Mouse (Mus musculus): ENCODE results near the gene Tma7.

The Tma7 gene

GRCm38 (mm10) chr9:109060898-109061295, 21.5 kb downstream of the Tma7 start:
- no peak for DNase-seq (ENCODE audit: low spot score)

- no peak for DNase-seq (ENCODE audit: low spot score)
These were observed 22.0 kb downstream of the Tma7 start for GRCm38 (mm10) chr9:109060184-109060897.

- DNase-seq (ENCODE audit: low spot score) = peak; percentile 78
These were observed 23.1 kb downstream of the Tma7 start, which contains the start of gene Trex1 for GRCm38 (mm10) chr9:109059136-109059903. TSS of gene Trex1 (minus strand) at chr9:109059734.

DNA sequence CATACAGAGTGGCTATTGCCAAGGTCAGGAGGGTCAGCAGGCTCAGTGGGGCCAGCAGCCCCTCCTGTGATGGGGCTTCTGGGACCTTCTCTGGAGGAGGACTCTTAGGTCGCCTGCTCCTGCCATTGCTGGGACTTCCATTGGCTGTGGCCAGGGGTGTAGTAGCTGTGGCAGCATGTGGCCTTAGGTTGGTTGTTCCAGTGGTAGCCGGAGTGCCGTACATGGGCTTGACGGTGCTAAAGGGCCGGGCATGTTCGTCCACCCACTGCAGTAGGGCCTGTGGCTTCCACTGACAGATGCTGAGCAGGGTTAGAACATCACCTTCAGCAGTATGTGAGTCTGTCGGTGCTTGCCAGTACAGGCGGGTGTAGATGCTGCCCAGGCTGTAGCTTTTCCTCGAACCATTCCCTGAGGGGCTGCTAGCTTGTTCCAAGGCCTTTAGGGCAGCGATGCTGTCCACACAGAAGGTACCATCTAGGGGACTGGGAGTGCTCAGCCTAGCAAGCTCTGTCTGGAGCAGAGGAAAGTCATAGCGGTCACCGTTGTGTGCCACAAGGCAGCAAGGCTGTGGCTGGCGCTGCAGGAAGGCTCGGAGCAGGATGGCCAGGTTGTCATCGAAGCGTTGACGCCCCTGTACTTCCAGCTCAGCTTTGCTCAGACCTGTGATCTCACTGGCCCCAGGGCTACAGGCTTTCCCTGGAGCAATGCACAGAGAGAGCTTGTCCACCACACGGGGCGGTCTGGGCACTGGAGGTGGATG, 24.2 kb downstream of the Tma7 start:
- DNase-seq (ENCODE audit: low spot score) = no peak

DNA sequence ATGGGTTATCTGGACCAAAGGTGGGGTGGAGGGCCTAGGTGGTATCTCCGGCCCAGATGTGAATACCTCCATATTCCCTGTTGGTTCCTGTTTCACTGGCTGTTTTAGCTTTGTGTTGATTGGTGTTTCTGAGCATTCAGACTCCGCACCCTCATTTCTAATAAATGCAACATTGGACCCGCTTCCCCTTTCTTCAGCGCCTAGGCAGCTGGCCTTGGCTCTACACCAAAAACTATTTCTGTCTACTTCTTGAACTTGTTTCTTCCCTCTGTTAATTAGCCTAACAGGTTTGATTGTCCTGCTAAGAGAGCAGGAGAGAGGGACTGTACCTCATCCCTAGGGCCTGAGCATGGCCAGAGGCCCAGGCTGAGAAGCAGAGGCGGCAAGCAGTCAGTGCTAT, 24.8 kb downstream of the Tma7 start:
- no peak for DNase-seq (ENCODE audit: low spot score)

- no peak for DNase-seq (ENCODE audit: low spot score)
These were observed 25.5 kb downstream of the Tma7 start for GRCm38 (mm10) chr9:109056916-109057315.

DNA sequence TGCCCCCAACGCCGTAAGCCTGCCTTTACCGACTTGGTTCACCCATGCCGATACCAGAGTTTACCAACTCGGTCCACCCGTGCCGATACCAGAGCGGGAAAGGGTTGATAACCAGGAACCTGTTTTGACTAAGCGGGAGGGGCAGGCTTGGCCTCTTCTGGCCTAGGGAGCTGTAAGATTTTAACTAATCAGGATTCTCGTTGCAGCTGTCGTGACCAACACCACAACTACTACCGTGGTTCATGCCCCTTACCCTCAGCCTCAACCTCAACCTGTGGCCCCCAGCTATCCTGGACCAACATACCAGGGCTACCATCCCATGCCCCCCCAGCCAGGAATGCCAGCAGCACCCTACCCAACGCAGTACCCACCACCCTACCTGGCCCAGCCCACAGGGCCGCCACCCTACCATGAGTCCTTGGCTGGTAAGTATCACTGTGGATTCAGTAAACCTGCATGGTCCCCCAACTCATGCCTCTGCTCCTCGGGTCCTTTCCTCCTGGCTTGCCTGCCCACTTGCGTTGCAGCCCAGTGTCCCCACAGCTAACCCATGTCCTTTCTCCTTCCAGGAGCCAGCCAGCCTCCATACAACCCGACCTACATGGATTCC, 26.2 kb downstream of the Tma7 start:
- no peak for DNase-seq (ENCODE audit: low spot score)

GRCm38 (mm10) chr9:109055271-109056030, 26.9 kb downstream of the Tma7 start:
- no peak for DNase-seq (ENCODE audit: low spot score)

GRCm38 (mm10) chr9:109054712-109055111, 27.7 kb downstream of the Tma7 start:
- no peak for DNase-seq (ENCODE audit: low spot score)

DNA sequence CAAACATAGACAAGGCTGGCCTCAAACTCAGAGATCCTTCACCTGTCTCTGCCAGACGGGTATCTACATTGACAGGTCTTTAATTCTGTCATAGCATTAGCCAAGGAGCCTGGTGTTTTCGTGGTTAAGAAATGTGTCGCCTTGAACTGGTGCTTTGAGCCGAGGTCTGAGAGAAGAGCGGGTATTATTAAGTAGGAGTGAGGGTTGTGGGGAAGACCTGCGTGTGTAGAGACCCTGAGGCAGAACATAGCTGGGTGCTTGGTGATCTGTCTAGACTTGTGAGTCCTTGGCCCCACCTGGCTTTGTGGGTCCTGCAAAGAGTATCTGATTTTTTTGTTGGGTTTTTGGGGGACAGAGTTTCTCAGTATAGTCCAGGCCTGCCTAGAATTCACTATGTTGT, 28.5 kb downstream of the Tma7 start:
- DNase-seq (ENCODE audit: low spot score) = no peak

DNA sequence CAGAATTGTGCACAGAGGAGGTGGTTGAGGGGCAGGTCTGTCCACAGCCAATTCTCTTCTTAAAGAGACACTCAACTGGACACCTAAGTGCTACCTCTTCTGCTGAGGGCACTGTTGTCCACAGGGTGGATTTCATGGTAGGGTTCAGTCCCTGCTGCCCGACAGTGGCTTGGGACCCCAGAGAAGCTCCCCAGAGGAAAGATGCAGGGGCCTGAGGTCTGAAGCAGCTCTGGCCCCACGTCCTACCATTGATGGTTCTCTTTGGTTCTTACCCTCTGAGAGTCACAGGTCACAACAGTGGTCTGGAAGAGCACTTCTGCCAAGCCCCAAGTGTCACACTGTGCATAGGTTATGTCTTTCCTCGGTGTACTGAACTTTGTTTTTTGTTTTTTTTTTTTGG, 29.0 kb downstream of the Tma7 start:
- DNase-seq (ENCODE audit: low spot score) = no peak

GRCm38 (mm10) chr9:109052490-109053260, 29.7 kb downstream of the Tma7 start:
- no peak for DNase-seq (ENCODE audit: low spot score)

GRCm38 (mm10) chr9:109051651-109052489, 30.5 kb downstream of the Tma7 start:
- DNase-seq (ENCODE audit: low spot score) = no peak

DNA sequence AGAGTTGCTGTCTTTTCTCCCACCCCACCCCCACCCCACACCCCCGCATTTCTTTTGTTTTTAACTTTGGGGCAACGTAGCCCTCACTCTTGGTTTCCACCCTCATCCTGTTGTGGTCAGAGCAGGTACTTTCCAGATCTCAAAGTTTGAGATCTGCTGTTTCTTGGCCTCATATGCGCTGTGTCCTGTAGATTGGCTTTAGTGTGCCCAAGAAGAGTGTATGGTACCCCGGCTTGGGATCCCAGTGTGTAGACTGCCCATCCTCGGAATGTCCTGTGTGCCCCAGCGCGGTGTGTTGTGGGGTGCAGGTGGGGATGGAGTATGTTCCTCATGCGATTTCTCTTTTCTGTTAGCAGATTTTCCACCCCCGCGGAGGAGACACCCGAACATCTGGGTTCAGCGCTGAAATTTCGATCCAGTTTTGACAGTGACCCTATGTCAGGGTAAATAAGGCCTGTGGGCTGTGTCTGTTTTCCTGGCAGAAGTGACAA, 31.3 kb downstream of the Tma7 start:
- no peak for DNase-seq (ENCODE audit: low spot score)

DNA sequence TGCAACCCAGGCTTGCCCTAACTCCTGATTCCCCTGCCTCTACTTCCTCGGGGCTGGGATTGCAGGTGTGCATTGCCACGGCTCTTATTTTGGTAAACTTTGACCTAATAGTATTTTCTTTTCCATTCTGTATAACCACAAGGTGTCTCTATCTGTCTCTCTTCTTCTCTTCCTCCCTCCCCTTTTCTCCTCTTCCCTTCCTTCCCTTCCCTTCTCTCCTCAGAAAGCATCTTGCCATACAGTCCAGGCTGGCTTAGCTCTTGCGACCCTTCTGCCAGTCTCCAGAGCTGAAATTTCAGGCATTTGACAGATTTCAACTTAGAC, 31.8 kb downstream of the Tma7 start:
- DNase-seq (ENCODE audit: low spot score) = no peak

DNA sequence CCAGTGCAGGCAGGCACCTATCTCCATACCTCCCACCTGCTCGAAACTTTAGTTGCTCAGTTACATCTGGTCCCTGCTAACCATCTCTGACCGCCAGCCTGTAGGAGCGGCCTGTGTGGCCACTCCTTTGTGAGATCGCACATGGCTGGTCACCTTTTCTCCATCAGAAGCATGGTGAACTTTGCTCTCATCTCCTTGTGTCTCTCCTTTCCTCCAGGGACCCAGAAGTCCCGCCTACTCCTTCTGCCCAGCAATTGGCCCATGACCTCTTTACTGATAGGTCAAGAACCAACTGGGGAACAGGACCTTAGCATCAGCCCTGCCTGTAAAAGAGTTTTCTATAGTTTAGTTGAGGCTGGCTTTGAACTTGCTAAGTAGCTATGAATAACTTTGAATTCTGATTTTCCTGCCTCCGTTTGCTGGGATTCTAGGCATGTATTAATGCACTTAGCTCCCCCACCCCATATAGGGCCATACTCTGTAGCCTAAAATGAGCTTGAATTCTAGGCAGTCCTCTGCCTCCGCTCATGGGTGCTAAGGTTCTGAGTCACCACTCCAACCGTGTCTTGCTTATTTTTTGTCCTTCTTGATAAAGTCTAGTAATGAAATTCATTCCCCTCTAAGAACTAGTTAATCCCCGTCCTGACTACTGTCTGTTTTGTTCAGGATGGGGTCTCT, 32.3 kb downstream of the Tma7 start:
- DNase-seq (ENCODE audit: low spot score) = no peak

GRCm38 (mm10) chr9:109049316-109049715, 33.1 kb downstream of the Tma7 start:
- no peak for DNase-seq (ENCODE audit: low spot score)

DNA sequence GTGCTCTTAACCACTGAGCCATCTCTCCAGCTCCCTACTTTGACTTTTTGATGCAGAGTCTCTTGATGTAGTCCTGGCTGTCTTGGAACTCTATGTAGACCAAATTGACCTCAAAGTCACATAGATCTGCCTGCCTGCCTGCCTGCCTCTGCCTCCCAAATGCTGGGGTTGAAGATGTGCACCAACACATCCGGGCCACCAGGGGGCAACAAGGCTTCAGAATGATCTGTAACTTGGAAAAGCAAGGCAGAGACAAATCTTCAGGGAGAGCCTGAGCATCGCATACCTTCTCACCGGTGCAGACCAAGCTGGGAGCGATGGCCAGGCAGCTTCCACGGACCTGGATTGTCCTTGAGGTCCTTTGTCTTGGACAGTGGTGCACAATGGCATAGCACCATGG, 36.1 kb downstream of the Tma7 start:
- no peak for DNase-seq (ENCODE audit: low spot score)

- no peak for DNase-seq (ENCODE audit: low spot score)
These were observed 41.0 kb downstream of the Tma7 start for GRCm38 (mm10) chr9:109041351-109041750.

Data from ovary, postnatal 10 days (tissue).